ENCODE assay signal across 19 mouse cellular contexts in the genomic region with DNA sequence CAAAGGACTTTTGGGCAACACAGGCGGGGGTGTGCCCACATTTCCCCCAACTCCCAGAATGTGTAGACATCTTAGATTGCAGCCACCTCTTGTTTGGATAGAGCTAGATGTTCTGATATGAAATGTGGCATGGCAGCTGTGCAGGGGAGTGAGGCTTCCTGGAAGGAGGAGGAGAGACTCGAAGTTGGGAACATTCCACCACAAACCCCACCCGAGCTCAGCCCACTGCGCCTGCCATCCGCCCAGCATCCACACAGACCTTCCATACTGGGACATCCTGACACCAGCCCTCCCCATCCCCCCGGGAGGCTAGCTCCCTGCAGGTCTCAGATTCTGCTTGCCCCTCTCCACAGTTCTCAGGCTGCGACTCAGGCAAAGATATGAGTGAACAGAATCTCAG.
DNase-seq lines count a peak whose midpoint lies in the region; ATAC-seq lines count a peak whose summit lies in the region.
"Had no signal": no experiment of that assay in that cellular context is flagged by ENCODE, and none has a peak within 500 bp of the region (broad histone marks: within the 10 kb centered on the region; RNA-seq: fewer than 3 reads in every experiment).

No protein-coding gene starts in this region.

- DNase-seq in frontal cortex, postnatal 25 days (ENCODE audit: low spot score in 2 of 2), result no peak
- DNase-seq in left cerebral cortex, adult 18-20 months (ENCODE audit: low spot score in 2 of 2), result peak; percentile 32 to 36
- DNase-seq in left cerebral cortex, adult 11 months (ENCODE audit: low spot score), result no peak
- peak; percentile 68 for DNase-seq in brain, adult 2 months (ENCODE audit: low read depth, low spot score)
- peak; percentile 54 to 65 for DNase-seq in layer of hippocampus, postnatal 36 days
- no peak for DNase-seq in spleen, postnatal 10 days (ENCODE audit: low spot score in 2 of 2)
- DNase-seq: adrenal gland, adult 8-10 months; adrenal gland, postnatal 36 days; B cell, adult 2 months; cerebellum, adult 11 months; cerebellum, adult 8-10 months; cerebellum, postnatal 14 days; gastrocnemius, adult 2 months; gastrocnemius, postnatal 36 days; heart, adult 11 months; heart, postnatal 36 days had no signal

- peak; percentile 47 for ATAC-seq in frontal cortex, adult (ENCODE audit: low TSS enrichment)
- ATAC-seq: CD4-positive, CD25-positive, alpha-beta regulatory T cell, adult 4 months; forebrain, embryonic 16.5 days had no signal

Comparison
In these comparisons a context has a peak if more than half of its experiments do, and no peak if none do; other contexts are left out.
1. DNase-seq: peak in left cerebral cortex, adult 18-20 months (2 of 2), brain, adult 2 months (single experiment) and layer of hippocampus, postnatal 36 days (2 of 2); none in frontal cortex, postnatal 25 days (0 of 2), left cerebral cortex, adult 11 months (single experiment) and spleen, postnatal 10 days (0 of 2).